Mouse (Mus musculus): ENCODE results near the gene Gm21962.
"Not testable (repeated sequence)": the region's sequence is repeated elsewhere in the genome, so short reads cannot be mapped to it uniquely, and the experiment has no call there.

Gm21962 gene

GRCm38 (mm10) chr3:137671224-137671623 lies at the start of gene Gm21962:
Gene Gm21962 (plus strand): TSS chr3:137671524.
- DNase-seq (ENCODE audit: low read depth, low spot score): not testable (repeated sequence)

DNA sequence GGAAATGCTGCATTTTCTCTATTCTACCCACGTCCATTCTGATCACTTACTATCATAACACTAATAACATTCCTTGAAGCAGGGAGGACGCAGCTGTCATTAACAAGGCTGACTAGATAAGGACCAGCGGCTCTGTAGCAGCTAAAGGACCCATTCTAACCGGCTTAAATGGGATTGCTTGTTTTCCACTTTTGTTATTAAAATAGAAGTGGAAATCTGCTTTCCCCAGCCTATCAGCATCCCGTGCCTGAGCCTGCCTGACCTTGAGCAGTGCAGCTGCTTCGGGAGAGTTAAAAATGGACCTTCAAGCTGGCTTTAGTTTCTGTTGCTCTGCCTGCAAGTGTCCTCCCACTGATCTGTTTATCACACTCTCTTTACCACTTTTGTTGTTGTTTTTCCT lies 49.2 kb upstream of the Gm21962 start:
- DNase-seq (ENCODE audit: low read depth, low spot score): peak; percentile 49

- no peak for DNase-seq (ENCODE audit: low read depth, low spot score)
Measured at GRCm38 (mm10) chr3:137622895-137623580, 48.3 kb upstream of the Gm21962 start.

DNA sequence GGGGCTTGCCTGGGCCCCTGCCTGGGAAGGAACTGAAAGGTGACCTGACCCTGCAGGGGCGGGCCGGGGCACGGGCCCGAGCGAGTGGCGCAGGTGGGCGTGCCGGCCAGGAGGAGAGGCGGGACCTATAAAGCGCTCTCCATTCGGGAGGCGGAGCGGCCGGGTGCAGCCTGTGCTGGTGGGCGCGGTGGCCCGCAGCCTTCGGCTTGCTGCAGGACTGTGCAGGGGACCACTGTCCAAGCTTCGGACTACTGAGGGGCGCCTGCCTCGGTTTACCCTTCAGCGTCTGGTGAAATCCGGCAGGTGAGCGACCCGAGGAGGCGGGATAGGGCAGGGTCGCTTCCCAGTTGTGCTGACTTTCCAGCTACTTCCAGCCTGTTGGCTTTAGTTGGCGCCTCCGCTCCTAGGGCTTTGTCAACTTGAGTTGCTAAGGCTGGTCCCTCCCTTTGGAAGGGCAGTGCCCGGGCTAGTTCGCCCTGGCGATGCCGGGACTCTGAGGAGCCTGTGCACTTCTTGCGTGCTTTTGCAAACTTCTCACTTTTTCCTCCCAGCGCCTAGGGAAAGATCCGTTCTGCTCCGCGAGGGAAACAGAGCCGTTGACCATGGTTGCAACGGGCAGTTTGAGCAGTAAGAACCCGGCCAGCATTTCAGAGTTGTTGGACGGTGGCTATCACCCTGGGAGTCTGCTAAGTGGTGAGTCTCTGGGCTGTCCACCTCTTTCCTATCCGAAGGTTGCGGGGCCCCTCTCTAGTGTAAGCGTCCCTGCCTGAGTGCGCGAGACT lies 47.6 kb upstream of the Gm21962 start:
- DNase-seq (ENCODE audit: low read depth, low spot score): peak; percentile 81

- DNase-seq (ENCODE audit: low read depth, low spot score): no peak
Measured at GRCm38 (mm10) chr3:137625054-137625453, 46.3 kb upstream of the Gm21962 start.

GRCm38 (mm10) chr3:137633726-137634125 lies 37.6 kb upstream of the Gm21962 start:
- peak; percentile 10 for DNase-seq (ENCODE audit: low read depth, low spot score)

DNA sequence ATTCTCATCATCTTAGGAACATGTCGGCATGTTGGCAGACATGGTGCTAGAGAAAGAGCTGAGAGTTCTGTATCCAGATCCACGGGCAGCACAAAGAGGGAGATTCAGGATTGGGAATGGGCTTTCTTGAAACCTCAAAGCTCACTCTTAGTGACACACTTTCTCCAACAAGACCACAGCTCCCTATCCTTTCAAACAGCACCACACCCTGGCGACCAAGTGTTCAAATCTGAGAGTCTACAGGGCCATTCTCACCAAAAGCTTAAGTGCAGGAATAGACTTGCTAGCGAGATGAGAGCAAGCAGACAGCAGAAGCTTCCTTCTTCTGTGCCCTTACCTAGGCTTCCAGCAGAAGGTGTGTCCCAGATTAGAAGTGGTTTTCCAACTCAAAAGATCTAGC lies 34.8 kb upstream of the Gm21962 start:
- DNase-seq (ENCODE audit: low read depth, low spot score): no peak

DNA sequence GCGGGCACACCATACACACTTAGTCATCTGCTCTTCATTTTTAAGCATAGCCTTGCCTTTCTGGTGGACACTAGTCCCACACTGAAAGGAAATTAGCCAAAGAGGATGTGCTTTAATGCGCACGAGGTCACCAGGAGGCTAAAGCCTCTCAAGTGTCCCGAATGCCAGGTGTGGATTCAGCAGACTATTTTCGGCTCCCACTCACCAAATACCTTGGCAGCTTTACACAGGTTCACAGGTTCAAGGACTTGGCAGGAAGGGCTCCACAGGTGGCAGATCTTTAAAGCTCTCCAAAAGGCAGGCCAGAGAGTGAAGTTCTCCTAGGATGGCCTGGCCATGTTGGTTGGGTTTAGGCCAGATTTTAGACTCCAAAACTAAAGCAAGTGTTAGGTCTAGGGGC lies 30.1 kb upstream of the Gm21962 start:
- DNase-seq (ENCODE audit: low read depth, low spot score): peak; percentile 10

- peak; percentile 9 for DNase-seq (ENCODE audit: low read depth, low spot score)
Measured at GRCm38 (mm10) chr3:137642137-137642536, 29.2 kb upstream of the Gm21962 start.

- peak; percentile 53 for DNase-seq (ENCODE audit: low read depth, low spot score)
Measured at GRCm38 (mm10) chr3:137642568-137642967, 28.8 kb upstream of the Gm21962 start.

DNA sequence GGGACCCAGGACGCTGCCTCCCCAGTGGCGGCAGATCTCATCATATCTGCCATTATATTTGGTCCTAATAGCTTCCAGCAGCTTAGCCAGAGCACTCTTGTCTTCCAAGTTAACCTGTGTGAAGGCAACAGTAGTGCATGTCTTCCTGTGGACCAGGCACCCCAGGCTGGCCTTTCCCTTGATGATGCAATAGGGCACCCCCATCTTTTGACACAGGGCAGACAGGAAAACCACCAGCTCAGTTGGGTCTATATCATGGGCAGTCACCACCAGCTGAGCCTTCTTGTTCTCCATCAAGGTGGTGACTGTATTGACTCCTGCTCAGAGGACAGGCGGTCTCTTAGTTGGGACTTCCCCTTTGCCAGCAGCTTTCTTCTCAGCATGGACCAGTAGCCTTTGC lies 27.2 kb upstream of the Gm21962 start:
- DNase-seq (ENCODE audit: low read depth, low spot score): no peak

- no peak for DNase-seq (ENCODE audit: low read depth, low spot score)
Measured at GRCm38 (mm10) chr3:137644947-137645346, 26.4 kb upstream of the Gm21962 start.

DNA sequence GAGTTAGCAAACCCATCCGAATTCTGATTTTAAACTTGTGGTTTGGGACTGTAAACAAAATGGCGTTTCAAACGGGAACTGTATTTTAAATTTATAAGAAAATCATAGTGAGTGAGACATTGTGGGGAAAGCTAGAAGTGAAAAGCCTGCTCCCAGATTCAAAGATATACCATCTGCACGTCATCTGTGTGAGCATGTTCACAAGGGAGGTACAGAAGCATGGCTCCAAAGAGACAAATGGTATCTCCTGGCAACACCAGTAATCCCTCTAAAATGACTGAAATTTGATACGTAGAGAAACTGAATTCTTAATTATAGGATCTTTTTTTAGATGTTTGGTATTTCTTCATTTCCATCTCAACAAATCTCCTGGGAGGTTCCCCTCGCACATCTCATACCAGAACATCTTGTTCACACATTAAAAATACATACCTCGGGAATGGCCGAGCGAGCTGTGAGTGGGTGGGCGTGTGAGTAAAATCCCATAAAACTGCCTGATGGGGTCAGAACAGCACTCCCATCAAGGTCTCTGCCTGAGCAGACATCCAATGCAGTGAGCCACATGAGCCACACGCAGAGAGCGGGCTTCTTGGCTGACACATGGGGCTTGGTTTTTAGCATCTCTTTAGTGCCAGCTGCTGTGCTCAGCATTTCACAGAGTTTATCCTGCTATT lies 23.8 kb upstream of the Gm21962 start:
- no peak for DNase-seq (ENCODE audit: low read depth, low spot score)

DNA sequence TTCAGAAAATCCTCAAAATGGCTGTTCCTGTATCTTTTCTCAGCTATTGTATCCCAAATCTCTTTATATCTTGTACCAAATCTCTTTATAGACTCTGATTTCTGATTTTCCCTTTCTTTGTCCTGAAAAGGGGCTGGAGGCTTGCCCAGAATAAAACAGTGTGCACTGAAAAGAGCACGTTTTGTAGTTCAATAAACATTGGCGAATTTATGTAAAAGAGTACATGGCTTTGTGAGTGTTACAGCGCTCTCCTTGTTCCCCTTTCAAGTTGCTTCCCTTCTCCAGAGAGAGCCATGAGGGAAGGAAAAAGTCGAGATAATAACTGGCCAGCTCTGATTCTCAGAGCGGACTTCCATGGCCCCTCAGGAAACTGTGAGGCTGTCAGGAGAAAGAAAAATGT lies 22.2 kb upstream of the Gm21962 start:
- no peak for DNase-seq (ENCODE audit: low read depth, low spot score)

- no peak for DNase-seq (ENCODE audit: low read depth, low spot score)
Measured at GRCm38 (mm10) chr3:137652853-137653252, 18.5 kb upstream of the Gm21962 start.

DNA sequence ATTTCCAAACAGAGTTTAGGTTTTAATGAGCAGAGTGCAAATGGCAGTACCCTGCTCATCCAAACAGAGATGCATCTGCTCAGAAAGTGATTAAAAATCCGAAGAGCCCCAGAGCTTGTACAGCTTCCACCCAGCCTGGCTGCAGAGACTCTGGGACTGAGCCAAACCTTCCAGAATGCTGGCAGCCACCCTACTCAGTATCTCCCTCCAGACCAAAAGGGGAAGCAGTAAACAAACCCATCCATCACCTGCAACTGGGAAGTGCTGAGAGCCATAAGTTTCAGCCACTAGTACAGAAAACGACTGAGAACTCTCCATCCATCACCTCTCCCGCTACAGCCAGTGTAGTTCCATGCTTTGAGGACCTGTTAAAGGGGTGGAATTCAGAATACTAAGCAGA lies 9.6 kb downstream of the Gm21962 start:
- DNase-seq (ENCODE audit: low read depth, low spot score): no peak

DNA sequence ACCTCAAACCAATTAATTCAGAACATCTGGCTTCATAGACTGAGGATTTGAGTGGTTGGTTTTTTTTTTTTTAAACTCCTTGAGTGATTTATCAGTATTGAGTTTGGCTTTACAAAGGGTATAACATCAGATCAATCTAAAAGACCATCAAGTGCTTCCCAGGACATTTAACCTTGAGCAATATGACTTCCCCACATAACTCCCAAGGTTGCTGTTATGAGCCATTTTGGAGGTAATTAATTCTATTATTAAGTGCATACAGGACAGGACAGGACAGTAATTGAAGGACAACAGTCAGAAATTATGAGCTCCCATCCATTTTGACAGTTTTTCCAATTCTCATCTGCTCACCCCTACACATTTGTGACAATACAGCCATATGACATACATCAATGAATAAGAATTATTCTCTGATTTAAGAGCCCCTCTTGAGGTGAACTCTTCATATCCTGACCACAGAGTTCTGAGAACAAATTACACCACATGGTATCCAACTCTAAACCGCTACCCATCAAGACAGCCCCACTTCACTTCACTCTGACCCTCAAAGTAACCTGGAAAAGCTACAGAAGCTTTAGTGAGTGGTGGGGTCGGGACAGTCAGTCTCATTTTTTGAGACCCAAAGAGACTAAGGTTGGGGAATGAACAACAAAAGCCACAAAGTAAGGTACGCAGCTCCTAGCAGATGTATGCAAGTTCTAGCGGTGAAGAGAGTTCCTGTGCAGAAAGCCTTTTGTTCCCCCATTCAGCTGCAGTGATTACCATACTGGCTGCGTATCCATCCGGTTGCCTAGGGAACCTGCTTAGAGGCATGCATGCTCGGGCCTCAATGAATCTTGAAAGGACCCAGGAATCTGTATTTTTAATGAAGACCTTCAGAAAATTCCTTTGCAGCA lies 11.8 kb downstream of the Gm21962 start:
- DNase-seq (ENCODE audit: low read depth, low spot score): peak; percentile 57

- no peak for DNase-seq (ENCODE audit: low read depth, low spot score)
Measured at GRCm38 (mm10) chr3:137683807-137684403, 12.6 kb downstream of the Gm21962 start.

- DNase-seq (ENCODE audit: low read depth, low spot score): no peak
Measured at GRCm38 (mm10) chr3:137686932-137687331, 15.6 kb downstream of the Gm21962 start.

DNA sequence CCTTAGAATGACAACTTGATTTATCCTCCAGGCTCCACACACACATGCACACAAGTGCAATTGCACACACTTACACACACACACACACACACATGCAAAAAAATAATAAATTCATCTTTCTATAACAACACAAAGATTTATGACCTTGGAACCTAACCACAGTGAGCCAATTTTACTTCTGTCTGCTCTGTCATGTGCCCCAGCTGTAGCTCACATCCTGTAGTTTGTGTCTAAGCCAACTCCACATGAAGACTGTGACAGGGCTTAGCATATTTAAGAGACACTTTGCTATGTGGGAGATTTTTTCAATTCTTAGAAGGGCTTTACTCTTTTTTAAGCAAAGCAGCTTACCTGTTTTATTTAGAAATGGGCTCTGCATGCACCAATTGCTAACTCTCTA lies 20.2 kb downstream of the Gm21962 start:
- no peak for DNase-seq (ENCODE audit: low read depth, low spot score)

GRCm38 (mm10) chr3:137715946-137716345 lies 44.6 kb downstream of the Gm21962 start:
- DNase-seq (ENCODE audit: low read depth, low spot score): no peak

Data from R1 (cell line).